Mouse (Mus musculus) forebrain, embryonic 16.5 days (tissue): ENCODE results near the gene Taf8. TPM values are rescaled to one million over a fixed set of nuclear protein-coding genes. Genes with fewer than 3 reads are reported as not detected.

Experiments
- ATAC-seq: fragments of 200-750 bp; cut with Nextera tagmentation; 2 replicates; pipeline ENCODE4 v1.8.0; 2017; ENCODE audit warnings: mild to moderate bottlenecking, moderate library complexity
- H3K27ac ChIP-seq: fragments of 300-500 bp; sonication (generic); 2 replicates; pipeline ENCODE4 v1.5.1; 2014; ENCODE audit warnings: low read length, control low read depth
- H3K27me3 ChIP-seq: fragments of 300-500 bp; sonication (generic); replicated peaks from 2 replicates; pipeline ENCODE4 v1.6.1; 2014; ENCODE audit warnings: low read length; ENCODE audit not compliant: control insufficient read depth, insufficient read depth
- H3K36me3 ChIP-seq: fragments of 300-500 bp; sonication (generic); 2 replicates; pipeline ENCODE4 v1.6.1; 2014; ENCODE audit not compliant: control insufficient read depth, insufficient read depth
- H3K4me1 ChIP-seq: fragments of 300-500 bp; sonication (generic); replicated peaks from 2 replicates; pipeline ENCODE4 v1.6.1; 2014; ENCODE audit warnings: low read length; ENCODE audit not compliant: control insufficient read depth, insufficient read depth
- H3K4me2 ChIP-seq: fragments of 300-500 bp; sonication (generic); 2 replicates; pipeline ENCODE4 v1.6.1; 2014; ENCODE audit warnings: mild to moderate bottlenecking, low read length, control low read depth
- H3K4me3 ChIP-seq: fragments of 300-500 bp; sonication (generic); replicated peaks from 2 replicates; pipeline ENCODE4 v1.5.1; 2014; ENCODE audit warnings: mild to moderate bottlenecking, low read length, control low read depth
- H3K9ac ChIP-seq: fragments of 300-500 bp; sonication (generic); replicated peaks from 2 replicates; pipeline ENCODE4 v1.6.1; 2014; ENCODE audit warnings: low read depth, low read length, control low read depth
- H3K9me3 ChIP-seq: fragments of 300-500 bp; sonication (generic); 2 replicates; pipeline ENCODE4 v1.6.1; 2016; ENCODE audit warnings: low read length; ENCODE audit not compliant: control insufficient read depth
- WGBS: fragments of 180-500 bp; shearing (Covaris S2); extraction: QIAGEN DNeasy Blood & Tissue Kit; methylation state at CpG from one replicate; pipeline ENCODE4 v1.1.7; 2014; 5-methylcytosine and 5-hydroxymethylcytosine counted together
- polyA plus RNA-seq: library from polyadenylated mRNA; unstranded; fragments of >200 nt; fragmentation: Nextera tagmentation; extraction: Ambion mirVana; gene quantifications from 2 replicates; pipeline ENCODE4 v1.2.1, GENCODE M21; 2015

The Taf8 gene
- polyA plus RNA-seq, 1 experiment from 2014 or later: 24.9 TPM

DNA sequence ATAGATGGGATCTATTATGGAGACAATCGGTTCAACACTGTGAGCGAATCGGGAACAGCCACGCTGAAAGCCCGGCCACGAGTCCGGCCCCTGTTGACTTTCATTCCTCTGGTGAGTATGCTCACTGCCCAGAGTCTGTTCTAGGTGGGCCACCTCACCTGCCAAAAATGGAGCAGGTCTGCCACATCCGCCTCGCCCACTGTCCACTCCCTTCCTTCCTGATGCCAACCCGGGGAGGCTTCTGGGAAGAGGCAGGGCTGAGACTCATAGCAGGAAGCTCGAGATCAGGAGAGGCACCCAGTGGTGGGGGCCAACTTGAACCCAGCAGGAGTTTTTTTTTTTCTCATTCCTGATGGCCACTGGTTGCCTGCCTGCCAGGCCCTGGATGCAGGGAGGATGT, 55.5 kb downstream of the Taf8 start:
- Histone ChIP-seq H3K4me3 (no peak overlapping the region), H3K9me3 (no peaks in the 10 kb centered on the region), H3K4me2 (no peak overlapping the region), H3K27me3 (no peaks in the 10 kb centered on the region), H3K9ac (no peak overlapping the region), H3K36me3 (no peaks in the 10 kb centered on the region), H3K27ac (no peak overlapping the region), H3K4me1 (no peaks in the 10 kb centered on the region)
- no peak for ATAC-seq
- 92% methylated on average over 11 of the region's 11 CpGs for WGBS

GRCm38 (mm10) chr17:47446025-47446424, 56.1 kb downstream of the Taf8 start:
- no peak overlapping the region for H3K4me2 ChIP-seq
- H3K36me3 ChIP-seq: no peaks in the 10 kb centered on the region
- no peak overlapping the region for H3K27ac ChIP-seq
- ATAC-seq: no peak
- no peak overlapping the region for H3K9ac ChIP-seq
- no peaks in the 10 kb centered on the region for H3K4me1 ChIP-seq
- no peak overlapping the region for H3K4me3 ChIP-seq
- no peaks in the 10 kb centered on the region for H3K27me3 ChIP-seq
- no peaks in the 10 kb centered on the region for H3K9me3 ChIP-seq
- 81% methylated on average over 9 of the region's 9 CpGs for WGBS

DNA sequence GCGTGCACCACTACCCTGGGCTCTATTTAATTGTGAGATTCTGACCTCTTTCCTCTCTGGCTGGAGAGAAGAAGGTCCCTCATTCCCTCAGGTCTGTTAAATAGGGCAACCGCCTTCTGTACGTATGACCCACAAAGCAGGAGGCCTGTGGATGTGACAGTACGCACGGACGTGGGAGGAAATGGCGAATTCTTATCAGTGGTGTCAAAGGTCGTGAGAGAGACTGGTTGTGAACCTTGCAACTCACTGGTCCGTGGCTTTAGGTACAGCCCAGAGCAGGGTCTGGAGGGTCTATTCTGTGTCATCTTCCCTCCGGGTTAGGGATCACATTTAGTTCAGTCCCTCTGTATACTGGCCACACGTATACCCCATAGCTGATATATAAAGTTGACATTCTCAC, 56.6 kb downstream of the Taf8 start:
- H3K27ac ChIP-seq: no peak overlapping the region
- H3K36me3 ChIP-seq: no peaks in the 10 kb centered on the region
- H3K4me3 ChIP-seq: no peak overlapping the region
- ATAC-seq: no peak
- 85% methylated on average over 11 of the region's 11 CpGs for WGBS
- H3K4me1 ChIP-seq: no peaks in the 10 kb centered on the region
- no peak overlapping the region for H3K9ac ChIP-seq
- H3K4me2 ChIP-seq: no peak overlapping the region
- H3K9me3 ChIP-seq: no peaks in the 10 kb centered on the region
- H3K27me3 ChIP-seq: 0 out of 2 replicates have a peak, but pooled peaks cover 2% of the 10 kb centered on the region

DNA sequence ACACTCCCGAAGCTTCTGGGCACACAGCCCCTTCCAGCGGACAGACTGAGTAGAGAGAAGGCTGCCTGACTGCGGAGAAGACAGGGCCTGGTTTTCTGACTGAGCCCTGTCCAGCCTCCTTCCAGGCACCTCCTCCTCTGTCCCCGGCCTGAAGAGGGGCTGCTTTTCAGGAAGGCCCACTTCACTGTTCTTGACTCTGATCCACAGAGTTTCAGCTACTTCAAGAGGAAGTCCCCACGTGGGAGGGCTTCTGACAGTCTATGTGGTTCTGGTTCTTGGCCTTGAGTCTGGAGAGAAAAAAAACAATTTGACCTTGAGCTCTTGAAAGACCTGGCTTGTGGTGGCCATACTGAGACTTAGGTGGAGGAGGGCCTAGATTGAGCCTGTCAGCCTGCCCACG, 58.0 kb downstream of the Taf8 start:
- Histone ChIP-seq H3K36me3 (no peaks in the 10 kb centered on the region), H3K9ac (no peak overlapping the region), H3K4me2 (no peak overlapping the region), H3K4me1 (peaks cover 5% of the 10 kb centered on the region; the same call in 1 of the 2 replicates), H3K27me3 (0 out of 2 replicates have a peak, but pooled peaks cover 2% of the 10 kb centered on the region), H3K4me3 (no peak overlapping the region), H3K27ac (no peak overlapping the region), H3K9me3 (no peaks in the 10 kb centered on the region)
- ATAC-seq: no peak
- WGBS: 76% methylated on average over 6 of the region's 6 CpGs

GRCm38 (mm10) chr17:47442271-47442670, 59.8 kb downstream of the Taf8 start:
- Histone ChIP-seq H3K4me1 (peaks cover 5% of the 10 kb centered on the region; the same call in 1 of the 2 replicates), H3K4me3 (no peak overlapping the region), H3K27me3 (peaks cover 19% of the 10 kb centered on the region), H3K27ac (no peak overlapping the region), H3K9me3 (no peaks in the 10 kb centered on the region), H3K4me2 (no peak overlapping the region), H3K9ac (no peak overlapping the region), H3K36me3 (no peaks in the 10 kb centered on the region)
- ATAC-seq: no peak
- WGBS: 83% methylated on average over 3 of the region's 3 CpGs

GRCm38 (mm10) chr17:47441296-47442051, 60.6 kb downstream of the Taf8 start:
- H3K9me3 ChIP-seq: no peaks in the 10 kb centered on the region
- no peaks in the 10 kb centered on the region for H3K36me3 ChIP-seq
- no peak for ATAC-seq
- WGBS: 53% methylated on average over 19 of the region's 19 CpGs
- no peak overlapping the region for H3K9ac ChIP-seq
- H3K4me2 ChIP-seq: no peak overlapping the region
- peaks cover 27% of the 10 kb centered on the region for H3K27me3 ChIP-seq
- H3K4me3 ChIP-seq: no peak overlapping the region
- H3K4me1 ChIP-seq: peaks cover 12% of the 10 kb centered on the region
- H3K27ac ChIP-seq: no peak overlapping the region

DNA sequence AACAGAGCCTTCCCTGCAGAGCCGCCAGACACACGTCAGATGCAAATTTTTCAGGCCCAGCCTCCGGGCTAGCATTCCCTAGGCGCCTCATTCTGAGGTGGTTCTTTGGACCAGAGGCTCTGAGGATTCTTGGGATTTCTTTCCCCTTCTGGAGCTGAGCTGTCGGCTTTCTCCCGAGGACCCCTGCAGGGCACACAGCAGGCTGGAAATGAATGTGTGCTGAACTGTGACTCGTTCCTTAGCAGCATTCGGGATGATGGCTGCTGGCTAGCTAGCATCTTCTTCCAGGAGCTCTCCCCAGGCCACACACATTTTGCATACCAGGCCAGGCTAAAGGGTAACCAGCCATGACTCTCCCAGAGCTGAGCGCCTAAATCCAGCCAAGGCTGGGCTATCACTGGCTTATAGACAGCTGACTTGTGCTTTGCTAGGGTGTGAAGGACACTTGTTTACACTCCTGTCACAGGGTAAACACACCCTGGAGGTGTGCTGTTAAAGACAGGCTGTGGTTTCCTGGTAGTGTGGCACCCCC, 61.7 kb downstream of the Taf8 start:
- peaks cover 15% of the 10 kb centered on the region for H3K4me1 ChIP-seq
- WGBS: 8% methylated on average over 9 of the region's 9 CpGs
- no peak for ATAC-seq
- peaks cover 37% of the 10 kb centered on the region for H3K27me3 ChIP-seq
- H3K4me3 ChIP-seq: no peak overlapping the region
- no peak overlapping the region for H3K27ac ChIP-seq
- 0 out of 2 replicates have a peak overlapping the region, but pooled peaks have one; percentile 13 for H3K9ac ChIP-seq
- no peak overlapping the region for H3K4me2 ChIP-seq
- no peaks in the 10 kb centered on the region for H3K9me3 ChIP-seq
- H3K36me3 ChIP-seq: no peaks in the 10 kb centered on the region

DNA sequence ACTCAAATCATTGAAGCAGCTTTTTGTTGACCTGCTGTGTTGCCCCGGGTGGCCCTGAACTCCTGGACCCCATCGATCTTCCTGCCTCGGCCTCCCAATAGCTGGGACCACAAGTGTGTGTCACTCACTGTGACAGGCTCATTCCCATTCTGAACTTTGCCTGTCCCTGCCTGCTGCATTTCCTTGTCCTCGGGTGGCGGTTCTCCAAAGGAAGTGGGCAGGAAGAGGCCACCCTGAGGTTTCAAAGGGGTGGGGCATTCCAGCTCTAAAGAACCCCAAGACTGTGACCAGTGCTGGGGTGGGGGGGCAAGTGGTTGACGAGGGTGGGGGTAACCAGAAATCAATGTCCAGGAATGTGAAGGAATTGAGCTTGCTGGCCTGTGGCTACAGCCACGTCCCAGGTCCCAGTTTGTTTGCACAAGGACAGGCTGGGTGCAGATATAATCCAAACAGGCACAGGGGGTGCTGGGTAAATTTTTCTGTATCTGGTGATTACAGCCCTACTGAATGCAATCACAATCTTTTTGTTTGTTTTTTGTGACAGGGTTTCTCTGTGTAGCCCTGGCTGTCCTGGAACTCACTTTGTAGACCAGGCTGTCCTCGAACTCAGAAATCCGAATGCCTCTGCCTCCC, 62.6 kb downstream of the Taf8 start:
- Histone ChIP-seq H3K9me3 (no peaks in the 10 kb centered on the region), H3K27me3 (peaks cover 42% of the 10 kb centered on the region), H3K27ac (no peak overlapping the region), H3K4me3 (no peak overlapping the region), H3K36me3 (no peaks in the 10 kb centered on the region), H3K9ac (no peak overlapping the region), H3K4me1 (peaks cover 15% of the 10 kb centered on the region), H3K4me2 (no peak overlapping the region)
- 48% methylated on average over 9 of the region's 9 CpGs for WGBS
- no peak for ATAC-seq

GRCm38 (mm10) chr17:47438611-47439010, 63.5 kb downstream of the Taf8 start:
- Histone ChIP-seq H3K36me3 (no peaks in the 10 kb centered on the region), H3K9me3 (no peaks in the 10 kb centered on the region), H3K27me3 (peaks cover 42% of the 10 kb centered on the region), H3K27ac (no peak overlapping the region), H3K4me3 (no peak overlapping the region), H3K9ac (no peak overlapping the region), H3K4me1 (peaks cover 15% of the 10 kb centered on the region), H3K4me2 (no peak overlapping the region)
- no peak for ATAC-seq
- WGBS: 69% methylated on average over 6 of the region's 6 CpGs
